Mouse (Mus musculus): ENCODE measurements at regions not wholly inside any gene's neighbourhood (a gene's known extent, or its start where the extent isn't known, plus 50 kb on each side); places are given as distances from the start of the nearest gene placed in this dataset.

DNA sequence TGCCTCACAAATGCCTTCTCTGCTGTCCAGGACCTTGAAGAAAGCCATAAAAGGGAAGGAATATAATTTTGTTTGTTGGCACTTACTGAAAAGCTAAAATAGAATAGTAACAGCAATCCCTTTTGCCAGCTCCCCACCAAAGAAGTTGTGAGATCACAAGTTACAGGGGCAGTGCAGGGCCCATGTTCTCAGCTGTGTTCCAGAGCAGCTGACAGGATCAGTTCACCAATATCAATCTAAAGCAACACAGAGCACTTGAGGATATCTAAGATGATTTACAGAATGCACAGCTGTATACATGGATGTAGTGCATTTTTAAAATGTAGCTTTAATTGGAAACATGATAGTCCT is 63.4 kb upstream of the Mbnl1 start:
- DNase-seq (ENCODE audit: low spot score in 2 of 2) = peak in 1 of 2 experiments; percentile 20

DNA sequence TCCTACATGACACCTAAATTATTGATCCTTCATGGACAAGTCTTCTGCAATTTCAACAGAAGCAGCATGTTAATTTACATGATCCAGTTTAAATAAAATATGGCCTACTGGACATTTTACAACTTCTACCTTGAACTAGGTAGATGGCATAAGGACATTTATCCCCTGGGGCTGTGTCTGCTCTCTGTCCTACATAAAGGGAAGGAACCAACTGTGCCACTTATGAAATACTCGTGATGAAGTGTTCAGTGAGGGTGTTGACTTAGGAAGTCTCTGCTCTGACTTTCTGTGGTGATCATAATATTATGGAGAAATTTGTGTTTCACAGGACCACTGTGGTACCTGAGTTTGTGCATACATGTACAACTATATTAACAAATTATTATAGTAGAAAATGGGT is 60.9 kb upstream of the Mbnl1 start:
- no peak for DNase-seq (ENCODE audit: low spot score in 2 of 2)

DNA sequence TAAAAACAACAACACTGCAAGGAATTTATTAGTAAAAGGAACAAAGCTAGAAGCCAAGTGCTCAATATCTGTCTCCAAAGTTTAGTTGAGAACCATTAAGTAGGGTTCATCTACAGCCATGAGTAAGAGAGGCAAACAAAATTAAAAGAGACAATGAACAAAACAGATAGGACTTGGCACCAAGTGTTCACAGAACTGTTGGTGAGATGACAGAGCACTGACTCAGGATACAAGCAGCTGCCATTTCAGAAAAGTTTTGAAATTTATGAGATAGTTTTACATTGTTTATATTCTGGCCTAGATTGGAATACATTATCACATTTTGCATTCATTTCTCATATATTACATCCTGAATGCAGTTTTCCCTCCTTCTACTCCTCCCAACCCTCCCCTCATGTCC is 60.4 kb upstream of the Mbnl1 start:
- no peak for DNase-seq (ENCODE audit: low spot score in 2 of 2)

DNA sequence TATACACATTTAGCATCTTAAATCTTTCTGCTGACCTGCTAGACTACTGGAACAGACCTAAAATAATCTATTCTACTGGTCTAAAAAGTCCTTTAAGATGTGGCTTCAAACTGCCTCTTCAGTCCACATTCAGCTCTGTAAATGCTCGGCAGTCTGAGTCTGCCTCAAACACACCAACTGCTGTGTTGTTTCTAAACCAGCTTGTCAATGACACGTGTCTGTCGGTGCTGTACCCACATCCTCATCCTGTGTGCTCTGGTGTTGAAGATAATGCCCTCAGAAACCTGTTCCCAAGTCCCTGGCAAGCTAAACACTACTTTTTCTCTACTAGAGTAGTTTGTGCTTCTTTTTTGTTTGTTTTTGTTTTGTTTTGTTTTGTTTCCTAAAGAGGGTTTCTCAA is 58.9 kb upstream of the Mbnl1 start:
- no peak for DNase-seq (ENCODE audit: low spot score in 2 of 2)

DNA sequence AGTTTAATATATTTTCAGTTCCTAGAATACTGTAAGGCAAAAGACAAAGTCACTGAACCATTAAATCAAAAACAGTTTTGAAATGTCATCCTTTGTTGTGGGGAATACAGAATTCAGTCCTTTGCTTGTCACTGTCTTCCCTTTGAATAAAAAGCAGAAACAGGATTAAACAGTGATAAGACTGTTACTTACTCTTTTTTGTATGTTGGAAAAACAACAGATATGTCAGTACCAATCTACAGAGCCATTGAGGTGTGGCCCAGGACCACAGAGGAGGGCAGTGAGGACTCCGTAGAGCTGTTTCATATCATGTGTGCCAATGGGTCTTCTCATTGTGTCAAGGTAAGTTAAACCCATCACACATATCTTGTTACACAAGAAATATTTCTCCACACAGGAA is 55.6 kb upstream of the Mbnl1 start:
- no peak for DNase-seq (ENCODE audit: low spot score in 2 of 2)

DNA sequence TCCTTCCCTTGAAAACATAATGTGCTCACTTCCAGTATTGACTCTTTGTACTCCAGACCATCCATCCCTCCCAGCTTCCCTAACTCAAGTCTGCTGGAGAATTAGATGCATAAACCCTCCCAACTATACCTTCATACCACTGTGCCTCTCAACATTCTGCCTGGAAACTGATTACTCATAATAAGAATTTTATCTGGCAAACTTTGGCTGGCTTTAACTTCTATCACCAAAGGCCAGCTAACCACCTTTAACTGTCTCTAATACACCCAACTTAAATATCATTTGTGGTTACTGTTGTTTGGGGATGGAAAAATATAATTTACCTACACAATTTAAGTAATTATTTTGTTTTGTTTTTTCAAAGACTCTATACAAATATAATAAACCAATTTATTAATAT is 54.0 kb upstream of the Mbnl1 start:
- no peak for DNase-seq (ENCODE audit: low spot score in 2 of 2)

DNA sequence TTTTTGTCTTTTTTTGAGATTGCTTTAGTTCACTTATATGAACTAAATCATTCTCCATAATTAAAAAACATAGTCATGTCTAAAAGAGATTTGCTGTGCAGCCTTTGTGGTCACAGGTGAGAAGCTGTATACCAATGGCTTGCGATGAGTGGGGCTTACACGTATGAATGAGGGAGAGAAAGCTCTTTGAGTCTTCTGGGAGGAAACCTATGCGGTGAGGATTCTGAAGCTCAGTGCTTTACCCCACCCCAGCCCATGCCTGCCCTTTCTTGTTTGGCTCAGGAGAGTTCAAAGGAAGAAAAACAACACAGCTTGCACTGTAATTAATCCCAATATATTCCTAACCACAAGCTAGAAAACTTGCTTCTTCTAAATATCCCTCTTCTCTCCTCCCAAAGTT is 53.4 kb upstream of the Mbnl1 start:
- DNase-seq (ENCODE audit: low spot score in 2 of 2) = no peak

Measured in gastrocnemius, adult 8-10 months (tissue).